Mouse (Mus musculus) kidney, embryonic 16.5 days (tissue): Measurements from ENCODE around the gene Glra1. TPM values are rescaled to one million over a fixed set of nuclear protein-coding genes. Genes with fewer than 3 reads are reported as not detected.
"Not testable (repeated sequence)": the region's sequence is repeated elsewhere in the genome, so short reads cannot be mapped to it uniquely, and the experiment has no call there.

ENCODE experiments used
- ATAC-seq: fragments of 200-750 bp; cut with Nextera tagmentation; 2 replicates; pipeline ENCODE4 v1.8.0; 2017; ENCODE audit warnings: moderate TSS enrichment; ENCODE audit not compliant: low FRiP score, low TSS enrichment
- H3K27ac ChIP-seq: fragments of 300-500 bp; sonication (generic); 2 replicates; pipeline ENCODE4 v1.5.1; 2014; ENCODE audit warnings: low read length
- H3K27me3 ChIP-seq: fragments of 300-500 bp; sonication (generic); 2 replicates; pipeline ENCODE4 v1.6.1; 2014; ENCODE audit warnings: low read length, control low read depth, mixed read lengths; ENCODE audit not compliant: insufficient read depth
- H3K36me3 ChIP-seq: fragments of 300-500 bp; sonication (generic); 2 replicates; pipeline ENCODE4 v1.6.1; 2014; ENCODE audit warnings: low read length, control low read depth, mixed read lengths; ENCODE audit not compliant: insufficient read depth
- H3K4me1 ChIP-seq: fragments of 300-500 bp; sonication (generic); 2 replicates; pipeline ENCODE4 v1.6.1; 2014; ENCODE audit warnings: low read length, control low read depth, mixed read lengths; ENCODE audit not compliant: insufficient read depth
- H3K4me2 ChIP-seq: fragments of 300-500 bp; sonication (generic); replicated peaks from 2 replicates; pipeline ENCODE4 v1.6.1; 2014; ENCODE audit warnings: low read depth, low read length
- H3K4me3 ChIP-seq: fragments of 300-500 bp; sonication (generic); 2 replicates; pipeline ENCODE4 v1.5.1; 2014; ENCODE audit warnings: mild to moderate bottlenecking, low read length
- H3K9ac ChIP-seq: fragments of 300-500 bp; sonication (generic); replicated peaks from 2 replicates; pipeline ENCODE4 v1.6.1; 2014; ENCODE audit warnings: low read length
- H3K9me3 ChIP-seq: fragments of 300-500 bp; sonication (generic); 2 replicates; pipeline ENCODE4 v1.6.1; 2016; ENCODE audit warnings: low read length, control low read depth
- WGBS: fragments of 180-500 bp; shearing (Covaris S2); extraction: QIAGEN DNeasy Blood & Tissue Kit; methylation state at CpG from one replicate; pipeline ENCODE4 v1.1.7; 2014; 5-methylcytosine and 5-hydroxymethylcytosine counted together
- polyA plus RNA-seq: library from polyadenylated mRNA; unstranded; fragments of >200 nt; fragmentation: Nextera tagmentation; extraction: Ambion mirVana; gene quantifications from 2 replicates; pipeline ENCODE4 v1.2.1, GENCODE M21; 2015

Gene Glra1
- polyA plus RNA-seq = not detected in 2 replicates

GRCm38 (mm10) chr11:55607808-55608523 lies at the start of gene Glra1:
Gene Glra1 (minus strand): TSS chr11:55608198.
- peak; percentile 85 for ATAC-seq
- WGBS = under 1% methylated on average over 35 of the region's 36 CpGs
- Histone ChIP-seq H3K4me3 (no peak within 1 kb of the TSS), H3K9ac (no peak within 1 kb of the TSS), H3K27me3 (peaks cover 20% of the 10 kb centered on the region), H3K27ac (no peak within 1 kb of the TSS), H3K4me1 (no peaks in the 10 kb centered on the region), H3K4me2 (no peak within 1 kb of the TSS), H3K9me3 (no peaks in the 10 kb centered on the region), H3K36me3 (no peaks in the 10 kb centered on the region)

- no peaks in the 10 kb centered on the region for H3K9me3 ChIP-seq
- H3K36me3 ChIP-seq = no peaks in the 10 kb centered on the region
- no peaks in the 10 kb centered on the region for H3K27me3 ChIP-seq
- H3K9ac ChIP-seq = no peak overlapping the region
- no peak overlapping the region for H3K4me2 ChIP-seq
- WGBS = 28% methylated on average over 4 of the region's 4 CpGs
- no peak overlapping the region for H3K27ac ChIP-seq
- H3K4me1 ChIP-seq = no peaks in the 10 kb centered on the region
- ATAC-seq = no peak
- no peak overlapping the region for H3K4me3 ChIP-seq
Observed at GRCm38 (mm10) chr11:55636961-55637360, 29.0 kb upstream of the Glra1 start.

- Histone ChIP-seq H3K4me1 (no peaks in the 10 kb centered on the region), H3K4me2 (no peak overlapping the region), H3K27me3 (no peaks in the 10 kb centered on the region), H3K27ac (no peak overlapping the region), H3K36me3 (no peaks in the 10 kb centered on the region), H3K9me3 (no peaks in the 10 kb centered on the region), H3K4me3 (no peak overlapping the region), H3K9ac (no peak overlapping the region)
- no peak for ATAC-seq
Observed at GRCm38 (mm10) chr11:55633901-55634300, 25.9 kb upstream of the Glra1 start.

- H3K4me3 ChIP-seq = not testable (repeated sequence)
Observed at GRCm38 (mm10) chr11:55614631-55615030, 6.6 kb upstream of the Glra1 start.

GRCm38 (mm10) chr11:55608524-55608920 lies 524 bp upstream of the Glra1 start:
- no peak overlapping the region for H3K4me3 ChIP-seq
- H3K27ac ChIP-seq = no peak overlapping the region
- no peaks in the 10 kb centered on the region for H3K9me3 ChIP-seq
- H3K9ac ChIP-seq = no peak overlapping the region
- H3K4me2 ChIP-seq = no peak overlapping the region
- 3% methylated on average over 12 of the region's 12 CpGs for WGBS
- H3K36me3 ChIP-seq = no peaks in the 10 kb centered on the region
- no peak for ATAC-seq
- peaks cover 20% of the 10 kb centered on the region for H3K27me3 ChIP-seq
- no peaks in the 10 kb centered on the region for H3K4me1 ChIP-seq

More at GRCm38 (mm10) chr11:55614631-55615030, 6.6 kb upstream of the Glra1 start:
- ATAC-seq, H3K4me1 ChIP-seq, H3K27ac ChIP-seq, H3K9ac ChIP-seq, H3K36me3 ChIP-seq, H3K9me3 ChIP-seq, H3K4me2 ChIP-seq, H3K27me3 ChIP-seq: not testable (repeated sequence)
- 64% methylated on average over 8 of the region's 8 CpGs for WGBS

- Histone ChIP-seq H3K27me3 (peaks cover 20% of the 10 kb centered on the region), H3K4me3 (no peak overlapping the region), H3K36me3 (no peaks in the 10 kb centered on the region), H3K4me1 (no peaks in the 10 kb centered on the region), H3K27ac (no peak overlapping the region), H3K4me2 (no peak overlapping the region), H3K9me3 (no peaks in the 10 kb centered on the region), H3K9ac (no peak overlapping the region)
- peak; percentile 65 for ATAC-seq
- 7% methylated on average over 26 of the region's 26 CpGs for WGBS
Observed at GRCm38 (mm10) chr11:55607066-55607807, 761 bp downstream of the Glra1 start.

GRCm38 (mm10) chr11:55601447-55602065 lies 6.4 kb downstream of the Glra1 start:
- Histone ChIP-seq H3K27me3 (0 out of 2 replicates have a peak, but pooled peaks cover 6% of the 10 kb centered on the region), H3K9me3 (no peaks in the 10 kb centered on the region), H3K4me1 (no peaks in the 10 kb centered on the region), H3K4me2 (no peak overlapping the region), H3K9ac (no peak overlapping the region), H3K4me3 (no peak overlapping the region), H3K36me3 (no peaks in the 10 kb centered on the region), H3K27ac (no peak overlapping the region)
- ATAC-seq = no peak
- 8% methylated on average over 11 of the region's 11 CpGs for WGBS

- 85% methylated on average over 1 of the region's 1 CpGs for WGBS
- Histone ChIP-seq H3K9ac (no peak overlapping the region), H3K36me3 (no peaks in the 10 kb centered on the region), H3K9me3 (no peaks in the 10 kb centered on the region), H3K4me2 (no peak overlapping the region), H3K27me3 (0 out of 2 replicates have a peak, but pooled peaks cover 5% of the 10 kb centered on the region), H3K27ac (no peak overlapping the region), H3K4me1 (no peaks in the 10 kb centered on the region), H3K4me3 (no peak overlapping the region)
- no peak for ATAC-seq
Observed at GRCm38 (mm10) chr11:55595726-55596125, 12.3 kb downstream of the Glra1 start.

- Histone ChIP-seq H3K9me3 (no peaks in the 10 kb centered on the region), H3K27me3 (no peaks in the 10 kb centered on the region), H3K4me1 (no peaks in the 10 kb centered on the region), H3K27ac (no peak overlapping the region), H3K36me3 (no peaks in the 10 kb centered on the region), H3K4me3 (no peak overlapping the region), H3K4me2 (no peak overlapping the region), H3K9ac (no peak overlapping the region)
- 80% methylated on average over 3 of the region's 3 CpGs for WGBS
- no peak for ATAC-seq
Observed at GRCm38 (mm10) chr11:55594411-55594810, 13.6 kb downstream of the Glra1 start.

- Histone ChIP-seq H3K9me3 (no peaks in the 10 kb centered on the region), H3K4me1 (no peaks in the 10 kb centered on the region), H3K4me3 (no peak overlapping the region), H3K9ac (no peak overlapping the region), H3K27me3 (no peaks in the 10 kb centered on the region), H3K36me3 (no peaks in the 10 kb centered on the region), H3K4me2 (no peak overlapping the region), H3K27ac (no peak overlapping the region)
- 50% methylated on average over 2 of the region's 2 CpGs for WGBS
- no peak for ATAC-seq
Observed at GRCm38 (mm10) chr11:55591194-55591593, 16.8 kb downstream of the Glra1 start.
